ENCODE assay signal across 8 mouse cellular contexts in genomic region chr10:80576351-80577194, GRCm38 (mm10). TPM values are rescaled to one million over a fixed set of nuclear protein-coding genes. Genes with fewer than 3 reads are reported as not detected.
A peak's percentile ranks its signal among the peaks of the same experiment; 100 is the strongest.
DNase-seq lines count a peak whose midpoint lies in the region; ATAC-seq lines count a peak whose summit lies in the region.

No protein-coding gene starts in this region.

- peak overlapping the region; percentile 72 for H3K4me3 ChIP-seq in forebrain, embryonic 11.5 days (ENCODE audit: low read depth, low read length)
- H3K4me3 ChIP-seq in hindbrain, embryonic 14.5 days (replicated peaks; ENCODE audit: low read length) = peak overlapping the region; percentile 83
- H3K4me3 ChIP-seq in liver, embryonic 11.5 days (ENCODE audit: low read depth, low read length) = peak overlapping the region; percentile 97
- peak overlapping the region; percentile 78 for H3K4me3 ChIP-seq in neural tube, embryonic 12.5 days

- under 1% methylated on average over 83 of the region's 96 CpGs for WGBS in forebrain, embryonic 11.5 days
- under 1% methylated on average over 87 of the region's 96 CpGs for WGBS in hindbrain, embryonic 14.5 days
- WGBS in liver, embryonic 11.5 days = under 1% methylated on average over 91 of the region's 96 CpGs
- under 1% methylated on average over 93 of the region's 96 CpGs for WGBS in neural tube, embryonic 12.5 days

- ATAC-seq in forebrain, embryonic 11.5 days (replicated peaks; ENCODE audit: low FRiP score) = peak; percentile 13; the same call in 1 of the 2 replicates
- ATAC-seq in hindbrain, embryonic 14.5 days (ENCODE audit: low FRiP score) = no peak
- no peak for ATAC-seq in liver, embryonic 11.5 days (replicated peaks; ENCODE audit: low FRiP score)
- peak; percentile 11; the same call in 1 of the 2 replicates for ATAC-seq in neural tube, embryonic 12.5 days (ENCODE audit: low FRiP score, low read depth)

- H3K27ac ChIP-seq in forebrain, embryonic 11.5 days (ENCODE audit: low read depth, low read length) = peak overlapping the region; percentile 77
- H3K27ac ChIP-seq in hindbrain, embryonic 14.5 days = peak overlapping the region; percentile 81
- H3K27ac ChIP-seq in liver, embryonic 11.5 days (ENCODE audit: low read depth, low read length) = peak overlapping the region; percentile 95
- peak overlapping the region; percentile 68 for H3K27ac ChIP-seq in neural tube, embryonic 12.5 days

- peaks cover 14% of the 10 kb centered on the region; the same call in 1 of the 2 replicates for H3K4me1 ChIP-seq in forebrain, embryonic 11.5 days (replicated peaks; ENCODE audit: control insufficient read depth, insufficient read depth, low read length)
- peaks cover 28% of the 10 kb centered on the region for H3K4me1 ChIP-seq in hindbrain, embryonic 14.5 days (replicated peaks; ENCODE audit: control insufficient read depth, insufficient read depth, low read length)
- H3K4me1 ChIP-seq in liver, embryonic 11.5 days (replicated peaks; ENCODE audit: control insufficient read depth, insufficient read depth, low read length) = peaks cover 54% of the 10 kb centered on the region
- peaks cover 58% of the 10 kb centered on the region for H3K4me1 ChIP-seq in neural tube, embryonic 12.5 days

- peak; percentile 55 to 61 for DNase-seq in heart, adult 18-20 months
- DNase-seq in heart, adult 8-10 months (ENCODE audit: low spot score) = no peak
- peak; percentile 79 for DNase-seq in adrenal gland, adult 2 months
- peak; percentile 84 for DNase-seq in forebrain, embryonic 11.5 days (ENCODE audit: low spot score)
- no peak for DNase-seq in hindbrain, embryonic 14.5 days (ENCODE audit: low spot score)
- peak; percentile 80 for DNase-seq in liver, embryonic 11.5 days (ENCODE audit: low spot score)
- peak; percentile 67 for DNase-seq in thymus, postnatal 14 days

- H3K4me2 ChIP-seq in forebrain, embryonic 11.5 days (ENCODE audit: low read depth, low read length, severe bottlenecking) = peak overlapping the region; percentile 94
- H3K4me2 ChIP-seq in hindbrain, embryonic 14.5 days (replicated peaks) = peak overlapping the region; percentile 88
- peak overlapping the region; percentile 97 for H3K4me2 ChIP-seq in liver, embryonic 11.5 days
- H3K4me2 ChIP-seq in neural tube, embryonic 12.5 days (replicated peaks) = peak overlapping the region; percentile 97

- H3K27me3 ChIP-seq in forebrain, embryonic 11.5 days (ENCODE audit: control insufficient read depth, insufficient read depth, low read length) = no peaks in the 10 kb centered on the region
- no peaks in the 10 kb centered on the region for H3K27me3 ChIP-seq in hindbrain, embryonic 14.5 days (ENCODE audit: control insufficient read depth, insufficient read depth, low read length)
- H3K27me3 ChIP-seq in liver, embryonic 11.5 days (replicated peaks; ENCODE audit: control insufficient read depth, insufficient read depth, low read length) = no peaks in the 10 kb centered on the region
- H3K27me3 ChIP-seq in neural tube, embryonic 12.5 days (replicated peaks) = no peaks in the 10 kb centered on the region

- peak overlapping the region; percentile 73 for H3K9ac ChIP-seq in forebrain, embryonic 11.5 days (ENCODE audit: low read length)
- peak overlapping the region; percentile 80 for H3K9ac ChIP-seq in hindbrain, embryonic 14.5 days
- H3K9ac ChIP-seq in liver, embryonic 11.5 days (ENCODE audit: low read depth, low read length) = peak overlapping the region; percentile 89
- peak overlapping the region; percentile 85 for H3K9ac ChIP-seq in neural tube, embryonic 12.5 days

- H3K36me3 ChIP-seq in forebrain, embryonic 11.5 days (ENCODE audit: control insufficient read depth, insufficient read depth, low read length) = no peaks in the 10 kb centered on the region
- no peaks in the 10 kb centered on the region for H3K36me3 ChIP-seq in hindbrain, embryonic 14.5 days (replicated peaks; ENCODE audit: control insufficient read depth, insufficient read depth)
- H3K36me3 ChIP-seq in liver, embryonic 11.5 days (ENCODE audit: control insufficient read depth, insufficient read depth, low read length) = no peaks in the 10 kb centered on the region
- H3K36me3 ChIP-seq in neural tube, embryonic 12.5 days = no peaks in the 10 kb centered on the region

- no peaks in the 10 kb centered on the region for H3K9me3 ChIP-seq in forebrain, embryonic 11.5 days (ENCODE audit: control insufficient read depth, low read length)
- H3K9me3 ChIP-seq in hindbrain, embryonic 14.5 days (ENCODE audit: control insufficient read depth, low read length) = no peaks in the 10 kb centered on the region
- H3K9me3 ChIP-seq in liver, embryonic 11.5 days (ENCODE audit: control insufficient read depth, low read length) = no peaks in the 10 kb centered on the region
- H3K9me3 ChIP-seq in neural tube, embryonic 12.5 days = no peaks in the 10 kb centered on the region

RNA-seq across cellular contexts. Expression of gene Klf16, which starts 0.5 kb away (rescaled TPM):
- 1 to 10 TPM; 5.2 to 5.5 TPM for total RNA-seq in heart, adult 18-20 months (2021)
- total RNA-seq in heart, adult 8-10 months (2022) = 1 to 10 TPM; 3.5 to 5.0 (median 4.7) TPM
- total RNA-seq in adrenal gland, adult 2 months (2021) = 10 to 100 TPM in 1 of 2 experiments, 1 to 10 TPM in 1; 9.6 to 10.6 TPM
- polyA plus RNA-seq in adrenal gland, adult 2 months (2012; rRNA removed) = 39.5 and 48.0 TPM in 2 replicates
- 5.9 and 7.7 TPM in 2 replicates for polyA plus RNA-seq in forebrain, embryonic 11.5 days (2014; fragmentation: Nextera tagmentation; extraction: Ambion mirVana)
- 5.1 and 5.3 TPM in 2 replicates for polyA plus RNA-seq in hindbrain, embryonic 14.5 days (2014; fragmentation: Nextera tagmentation; extraction: Ambion mirVana)
- polyA plus RNA-seq in liver, embryonic 11.5 days (2014; fragmentation: Nextera tagmentation; extraction: Ambion mirVana) = 10.0 and 11.4 TPM in 2 replicates
- polyA plus RNA-seq in neural tube, embryonic 12.5 days (2016; fragmentation: Nextera tagmentation; extraction: Ambion mirVana) = 7.3 and 7.5 TPM in 2 replicates

RNA-seq across cellular contexts. Expression of gene Abhd17a, which starts 13.6 kb away (rescaled TPM):
- 10 to 100 TPM; 40.6 to 44.8 TPM for total RNA-seq in heart, adult 18-20 months (2021)
- total RNA-seq in heart, adult 8-10 months (2022) = 10 to 100 TPM; 44.7 to 48.1 (median 46.9) TPM
- 100 to 1,000 TPM in 1 of 2 experiments, 10 to 100 TPM in 1; 86.5 to 104 TPM for total RNA-seq in adrenal gland, adult 2 months (2021)
- polyA plus RNA-seq in adrenal gland, adult 2 months (2012; rRNA removed) = 613 and 625 TPM in 2 replicates
- 94.6 and 121 TPM in 2 replicates for polyA plus RNA-seq in forebrain, embryonic 11.5 days (2014; fragmentation: Nextera tagmentation; extraction: Ambion mirVana)
- polyA plus RNA-seq in hindbrain, embryonic 14.5 days (2014; fragmentation: Nextera tagmentation; extraction: Ambion mirVana) = 157 and 174 TPM in 2 replicates
- 89.7 and 96.5 TPM in 2 replicates for polyA plus RNA-seq in liver, embryonic 11.5 days (2014; fragmentation: Nextera tagmentation; extraction: Ambion mirVana)
- polyA plus RNA-seq in neural tube, embryonic 12.5 days (2016; fragmentation: Nextera tagmentation; extraction: Ambion mirVana) = 126 and 127 TPM in 2 replicates

RNA-seq across cellular contexts. Expression of gene Rexo1, which starts 15.2 kb away (rescaled TPM):
- total RNA-seq in heart, adult 18-20 months (2021) = 10 to 100 TPM; 11.2 to 11.6 TPM
- total RNA-seq in heart, adult 8-10 months (2022) = 10 to 100 TPM; 10.7 to 15.0 (median 12.2) TPM
- 10 to 100 TPM; 37.1 to 41.8 TPM for total RNA-seq in adrenal gland, adult 2 months (2021)
- 88.8 and 105 TPM in 2 replicates for polyA plus RNA-seq in adrenal gland, adult 2 months (2012; rRNA removed)
- polyA plus RNA-seq in forebrain, embryonic 11.5 days (2014; fragmentation: Nextera tagmentation; extraction: Ambion mirVana) = 34.9 and 37.1 TPM in 2 replicates
- 29.0 and 30.8 TPM in 2 replicates for polyA plus RNA-seq in hindbrain, embryonic 14.5 days (2014; fragmentation: Nextera tagmentation; extraction: Ambion mirVana)
- 31.8 and 33.4 TPM in 2 replicates for polyA plus RNA-seq in liver, embryonic 11.5 days (2014; fragmentation: Nextera tagmentation; extraction: Ambion mirVana)
- 35.6 and 35.9 TPM in 2 replicates for polyA plus RNA-seq in neural tube, embryonic 12.5 days (2016; fragmentation: Nextera tagmentation; extraction: Ambion mirVana)

RNA-seq across cellular contexts. Expression of gene Scamp4, which starts 26.1 kb away (rescaled TPM):
- total RNA-seq in heart, adult 18-20 months (2021) = 10 to 100 TPM; 20.1 to 22.2 TPM
- total RNA-seq in heart, adult 8-10 months (2022) = 10 to 100 TPM; 20.0 to 25.2 (median 21.9) TPM
- total RNA-seq in adrenal gland, adult 2 months (2021) = 10 to 100 TPM; 55.9 to 68.7 TPM
- 161 and 190 TPM in 2 replicates for polyA plus RNA-seq in adrenal gland, adult 2 months (2012; rRNA removed)
- polyA plus RNA-seq in forebrain, embryonic 11.5 days (2014; fragmentation: Nextera tagmentation; extraction: Ambion mirVana) = 67.7 and 78.5 TPM in 2 replicates
- 63.1 and 64.5 TPM in 2 replicates for polyA plus RNA-seq in hindbrain, embryonic 14.5 days (2014; fragmentation: Nextera tagmentation; extraction: Ambion mirVana)
- 93.9 and 94.3 TPM in 2 replicates for polyA plus RNA-seq in liver, embryonic 11.5 days (2014; fragmentation: Nextera tagmentation; extraction: Ambion mirVana)
- 60.8 and 63.9 TPM in 2 replicates for polyA plus RNA-seq in neural tube, embryonic 12.5 days (2016; fragmentation: Nextera tagmentation; extraction: Ambion mirVana)

RNA-seq across cellular contexts. Expression of gene Adat3, which starts 26.1 kb away (rescaled TPM):
- total RNA-seq in heart, adult 18-20 months (2021) = 1 to 10 TPM; 1.1 to 1.5 TPM
- under 1 TPM; 0.44 to 0.81 (median 0.73) TPM for total RNA-seq in heart, adult 8-10 months (2022)
- 1 to 10 TPM; 2.0 to 4.0 TPM for total RNA-seq in adrenal gland, adult 2 months (2021)
- 31.5 and 33.0 TPM in 2 replicates for polyA plus RNA-seq in adrenal gland, adult 2 months (2012; rRNA removed)
- polyA plus RNA-seq in forebrain, embryonic 11.5 days (2014; fragmentation: Nextera tagmentation; extraction: Ambion mirVana) = 7.6 and 9.5 TPM in 2 replicates
- polyA plus RNA-seq in hindbrain, embryonic 14.5 days (2014; fragmentation: Nextera tagmentation; extraction: Ambion mirVana) = 5.2 and 5.6 TPM in 2 replicates
- polyA plus RNA-seq in liver, embryonic 11.5 days (2014; fragmentation: Nextera tagmentation; extraction: Ambion mirVana) = 9.7 TPM in 2 replicates
- 5.4 and 6.7 TPM in 2 replicates for polyA plus RNA-seq in neural tube, embryonic 12.5 days (2016; fragmentation: Nextera tagmentation; extraction: Ambion mirVana)

Comparison
In these comparisons a context has a peak if more than half of its experiments do, and no peak if none do; other contexts are left out.
1. DNase-seq: peak in heart, adult 18-20 months (2 of 2), adrenal gland, adult 2 months (single experiment), forebrain, embryonic 11.5 days (single experiment), liver, embryonic 11.5 days (single experiment) and thymus, postnatal 14 days (single experiment); none in heart, adult 8-10 months (single experiment) and hindbrain, embryonic 14.5 days (single experiment).
2. ATAC-seq: peak in forebrain, embryonic 11.5 days (single experiment) and neural tube, embryonic 12.5 days (single experiment); none in hindbrain, embryonic 14.5 days (single experiment) and liver, embryonic 11.5 days (single experiment).
3. Peak in every context shown above with its lines, with median percentiles within 50 percentile points of each other: H3K27ac ChIP-seq, H3K4me2 ChIP-seq, H3K4me3 ChIP-seq and H3K9ac ChIP-seq.